Mouse (Mus musculus) erythroid progenitor cell, adult 5-6 weeks (primary cell): Measurements from ENCODE around the gene Fam172a. TPM values are rescaled to one million over a fixed set of nuclear protein-coding genes. Genes with fewer than 3 reads are reported as not detected.

ENCODE experiments used
- ATAC-seq: replicated peaks from 2 replicates; pipeline ENCODE4 v1.8.0; 2016; ENCODE audit warnings: moderate number of reproducible peaks, mild to moderate bottlenecking, moderate TSS enrichment, inconsistent platforms; ENCODE audit not compliant: poor library complexity, low FRiP score, severe bottlenecking
- total RNA-seq, 2 experiments: library from RNA; stranded (forward) in 1 of 2; stranded (reverse) in 1 of 2; fragments of 150-400 nt in 1 of 2; fragments of 186-747, 209-891 nt in 1 of 2; gene quantifications; 2 replicates each; pipeline versions ENCODE4 v1.2.3 to v1.2.4; 2015 to 2017; ENCODE audit warnings: low replicate concordance in 2 of 2

Fam172a gene
- total RNA-seq, 2 experiments from 2014 or later = 8.0 to 26.0 TPM

DNA sequence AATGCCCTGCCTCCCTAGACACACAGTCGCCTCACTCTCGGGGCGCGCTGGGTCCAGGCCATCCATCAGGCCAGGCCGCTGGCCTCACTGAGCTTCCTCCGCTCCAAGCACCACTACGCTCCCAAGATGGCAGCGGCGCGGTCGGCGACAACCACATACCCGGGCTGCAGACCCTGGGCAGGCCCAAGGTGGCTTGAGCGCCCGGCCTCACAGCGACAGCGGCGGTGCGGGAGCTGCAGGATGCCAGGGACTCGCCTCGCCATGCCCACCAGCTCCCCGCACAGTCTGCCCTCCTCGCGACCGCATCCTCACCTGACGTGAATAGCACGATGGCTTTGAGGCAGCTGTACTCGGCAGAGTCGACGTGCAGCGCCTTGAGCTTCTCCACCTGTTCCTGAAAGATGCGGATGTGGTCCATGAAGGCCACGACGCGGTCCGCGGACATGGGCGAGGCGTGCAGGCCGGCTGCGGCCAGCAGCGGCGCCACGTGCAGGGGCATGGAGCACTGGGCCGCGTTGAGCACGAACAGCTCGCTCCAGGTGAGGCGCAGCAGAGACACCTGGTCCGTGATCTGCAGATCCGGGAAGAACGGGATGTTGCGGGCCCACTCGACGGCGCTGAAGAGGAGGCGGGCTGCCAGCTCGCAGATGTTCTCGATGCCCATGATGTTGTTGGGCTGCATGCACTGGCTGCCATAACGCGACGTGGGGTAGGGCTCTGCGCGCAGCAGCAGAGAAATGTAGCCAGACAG, 493.2 kb downstream of the Fam172a start:
- ATAC-seq = no peak

DNA sequence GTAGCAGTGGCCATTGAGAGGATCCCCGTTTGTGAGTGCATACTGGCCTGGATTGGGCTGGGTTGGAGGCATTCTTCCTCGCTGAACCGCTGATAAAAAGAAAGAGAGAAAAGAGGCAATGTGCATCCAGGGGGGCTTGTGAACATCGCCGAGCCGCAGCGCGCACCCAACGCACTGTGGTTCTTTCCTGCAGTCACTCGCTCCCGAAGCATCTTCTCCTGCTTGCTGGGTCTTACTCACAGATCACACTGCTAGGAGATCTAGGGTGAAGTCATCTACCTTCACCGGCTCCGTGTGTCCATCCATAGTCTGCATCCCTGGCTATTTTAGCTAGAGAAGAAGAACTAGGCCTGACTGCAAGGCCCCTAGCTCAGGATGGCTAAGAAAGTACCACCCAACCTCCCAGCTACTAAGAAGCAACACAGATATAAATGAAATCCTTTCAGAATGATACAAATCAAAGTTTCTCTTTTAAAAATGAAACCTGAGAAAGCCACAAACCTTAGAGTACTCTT, 493.8 kb downstream of the Fam172a start:
- no peak for ATAC-seq

DNA sequence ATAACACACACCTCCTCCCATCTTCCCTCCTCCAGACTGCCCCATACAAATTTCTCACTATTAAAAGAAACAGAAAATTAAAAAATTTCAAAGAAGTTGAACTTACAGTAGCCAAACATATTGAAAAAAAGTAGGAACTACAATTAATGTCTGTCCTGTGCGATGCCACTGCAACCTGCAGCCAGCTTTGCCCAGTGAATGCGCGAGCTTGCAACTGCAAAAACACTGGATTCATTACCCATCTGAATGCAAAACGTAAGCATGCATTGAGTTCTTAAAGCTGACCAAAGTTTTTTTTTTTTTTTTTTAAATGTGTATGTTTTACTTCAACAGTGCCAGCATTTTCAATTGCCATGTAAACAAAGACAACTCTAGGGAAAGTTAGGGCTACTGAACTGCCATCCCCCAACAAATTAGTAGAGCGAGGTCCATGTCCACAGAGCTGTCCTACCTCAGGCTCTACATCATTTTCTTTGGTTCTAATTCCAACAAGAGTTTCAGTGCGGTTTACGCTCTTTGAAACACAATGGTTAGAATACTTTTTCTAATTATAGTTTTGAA, 494.5 kb downstream of the Fam172a start:
- no peak for ATAC-seq

- ATAC-seq = no peak
These were observed 495.5 kb downstream of the Fam172a start for GRCm38 (mm10) chr13:78197286-78197818.

GRCm38 (mm10) chr13:78197819-78198390, 496.1 kb downstream of the Fam172a start:
- ATAC-seq = no peak

DNA sequence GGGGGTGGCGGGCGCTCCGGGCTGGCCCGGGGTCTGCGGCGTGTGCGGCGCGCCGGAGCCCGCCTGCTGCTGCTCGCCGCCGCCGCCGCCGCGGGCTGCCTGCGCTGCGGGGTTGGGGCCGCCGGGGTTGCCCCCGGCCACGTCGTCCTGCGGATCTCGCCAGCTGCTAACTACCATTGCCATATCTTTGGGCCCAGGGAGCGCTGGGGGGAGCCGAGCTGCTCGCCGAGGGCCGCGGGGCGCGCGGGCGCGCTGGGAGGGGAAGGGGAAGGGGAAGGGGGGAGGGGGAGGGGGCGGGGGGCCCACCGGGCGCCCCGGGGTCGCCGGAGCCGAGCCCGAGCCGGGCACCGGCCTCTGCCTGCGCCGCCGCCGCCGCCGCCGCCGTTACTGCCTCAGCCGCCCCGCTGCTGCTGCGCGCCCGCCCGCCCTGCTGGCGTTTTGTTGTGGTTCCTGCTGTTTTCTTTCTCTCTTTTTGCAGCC, 496.6 kb downstream of the Fam172a start:
- ATAC-seq = no peak

DNA sequence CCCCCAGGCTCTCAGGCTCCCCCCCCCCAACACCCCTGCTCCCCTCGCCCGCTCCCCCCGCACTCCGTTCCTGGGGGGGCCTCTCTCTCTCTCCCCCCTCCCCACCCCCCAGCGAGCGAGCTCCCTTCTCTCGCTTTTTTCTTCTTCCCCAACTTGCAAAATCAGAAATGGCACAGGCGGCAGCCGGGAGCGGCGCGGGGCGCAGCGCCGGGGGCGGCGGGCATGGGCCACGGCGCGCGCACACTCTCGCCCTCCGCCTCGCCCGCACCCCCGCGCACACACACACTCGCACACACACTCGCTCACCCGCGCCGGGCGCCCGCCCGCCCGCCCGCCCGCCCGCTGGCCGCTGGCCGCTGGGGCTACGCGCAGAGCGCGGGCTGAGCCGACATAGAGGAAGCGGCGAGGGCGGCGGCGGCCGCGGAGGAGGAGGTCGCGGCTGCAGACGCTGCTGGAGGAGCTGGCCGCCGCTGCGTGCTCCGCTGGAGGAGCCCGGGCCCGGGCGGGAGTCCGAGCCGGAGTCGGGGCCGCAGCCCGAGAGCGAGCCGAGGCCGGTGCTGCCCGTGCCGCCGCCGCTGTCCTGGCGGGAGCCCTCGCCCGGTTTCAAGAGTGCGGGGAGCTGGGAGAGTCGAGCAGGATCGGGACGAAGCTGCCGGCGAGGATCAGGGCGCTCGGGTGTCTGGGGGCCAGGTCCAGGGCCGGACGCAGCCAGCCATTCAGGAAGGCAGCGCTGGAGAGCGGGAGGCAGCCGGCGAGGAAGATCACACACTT, 497.2 kb downstream of the Fam172a start:
- no peak for ATAC-seq

GRCm38 (mm10) chr13:78199642-78200160, 497.9 kb downstream of the Fam172a start, which contains the start of gene Nr2f1:
TSS of gene Nr2f1 (minus strand) at chr13:78199757.
- ATAC-seq = no peak

DNA sequence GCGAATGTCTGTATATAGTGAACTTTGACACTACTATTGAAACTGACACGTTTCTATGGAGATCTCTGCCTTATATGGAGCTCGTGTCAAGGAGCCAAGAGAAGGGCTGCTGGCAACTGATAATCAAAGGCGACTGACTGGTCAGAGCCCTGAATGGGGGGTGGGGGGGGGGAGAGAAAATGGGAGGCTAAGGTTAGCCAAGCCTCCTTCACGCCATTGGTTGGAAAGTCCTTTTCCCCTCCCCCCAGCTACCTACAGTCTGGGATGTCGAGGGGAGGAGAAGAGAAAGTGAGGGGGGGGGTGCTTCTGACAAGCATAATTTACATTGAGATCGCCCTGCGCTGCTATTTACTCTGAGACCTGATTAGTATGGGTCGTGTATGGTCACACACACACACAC, 498.6 kb downstream of the Fam172a start:
- ATAC-seq = no peak

DNA sequence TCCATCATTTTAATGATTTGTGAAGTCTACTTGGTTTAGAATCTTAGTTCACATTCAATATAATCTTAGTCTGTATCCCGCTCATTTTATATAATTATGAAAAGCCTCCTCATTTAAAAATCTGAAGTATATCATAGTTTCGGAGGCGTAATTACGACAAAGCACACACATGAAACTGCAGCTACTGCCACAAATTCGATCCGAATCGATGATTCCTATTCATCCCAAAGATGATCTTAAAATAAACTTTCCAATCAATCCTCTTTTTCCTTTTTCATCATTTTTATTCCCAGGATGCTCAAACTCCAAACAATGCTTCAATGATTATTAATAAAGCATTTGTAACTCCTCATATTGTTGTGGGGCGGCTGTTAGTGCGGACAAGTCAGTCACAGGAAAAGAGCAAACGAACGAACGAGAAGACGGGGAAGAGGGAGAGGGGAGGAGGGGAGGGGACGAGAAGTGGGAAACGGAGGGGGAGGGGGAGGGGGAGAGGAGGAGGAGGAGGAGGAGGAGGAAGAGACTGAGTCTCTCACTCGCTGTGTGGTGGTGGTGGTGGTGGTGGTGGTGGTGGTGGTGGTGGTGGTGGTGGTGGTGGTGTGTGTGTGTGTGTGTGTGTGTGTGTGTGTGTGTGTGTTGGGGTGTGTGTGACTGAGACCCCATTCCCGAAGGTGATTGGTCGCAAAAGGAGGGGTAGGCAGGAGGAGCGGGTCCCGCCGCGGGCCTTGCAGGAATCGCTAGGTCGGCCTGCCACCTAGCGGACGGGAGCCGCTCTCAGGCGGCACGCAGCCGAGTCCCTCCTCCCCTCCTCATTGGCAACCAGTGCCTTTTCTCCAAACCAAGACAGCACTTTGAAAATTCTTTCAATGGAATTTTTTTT, 499.4 kb downstream of the Fam172a start:
- no peak for ATAC-seq

DNA sequence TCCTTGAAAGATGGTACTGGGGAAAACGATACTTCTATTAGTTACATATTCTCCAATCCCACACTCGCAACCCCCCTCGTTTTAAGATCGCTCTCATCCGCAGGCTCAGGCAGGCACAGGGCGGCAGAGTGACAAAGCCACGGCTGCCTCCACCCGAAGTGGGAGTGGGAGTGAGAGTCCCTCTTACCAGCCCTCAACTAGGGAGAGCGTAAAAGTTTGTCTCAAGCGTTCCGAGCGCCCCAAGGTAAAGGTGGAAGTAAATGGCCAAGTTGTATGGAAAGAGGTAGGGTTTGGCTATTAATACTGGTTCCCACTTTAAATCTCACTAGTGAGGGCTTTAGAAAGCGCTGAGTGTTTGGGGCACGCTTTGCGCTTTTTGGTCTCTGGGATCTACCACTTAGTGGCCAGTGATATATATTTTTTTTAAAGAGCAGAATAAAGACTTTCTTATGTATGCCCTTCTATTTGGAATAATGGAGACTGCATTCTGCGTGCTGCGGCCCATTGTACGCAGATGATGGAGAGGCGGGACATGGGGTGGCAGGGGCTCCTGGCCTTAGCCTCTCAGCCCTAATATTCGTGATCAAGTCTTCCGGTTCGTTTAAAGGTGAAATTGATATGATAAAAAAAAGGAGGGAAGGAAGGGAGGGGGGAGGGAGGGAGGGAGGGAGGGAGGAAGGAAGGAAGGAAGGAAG, 500.2 kb downstream of the Fam172a start:
- ATAC-seq = no peak

DNA sequence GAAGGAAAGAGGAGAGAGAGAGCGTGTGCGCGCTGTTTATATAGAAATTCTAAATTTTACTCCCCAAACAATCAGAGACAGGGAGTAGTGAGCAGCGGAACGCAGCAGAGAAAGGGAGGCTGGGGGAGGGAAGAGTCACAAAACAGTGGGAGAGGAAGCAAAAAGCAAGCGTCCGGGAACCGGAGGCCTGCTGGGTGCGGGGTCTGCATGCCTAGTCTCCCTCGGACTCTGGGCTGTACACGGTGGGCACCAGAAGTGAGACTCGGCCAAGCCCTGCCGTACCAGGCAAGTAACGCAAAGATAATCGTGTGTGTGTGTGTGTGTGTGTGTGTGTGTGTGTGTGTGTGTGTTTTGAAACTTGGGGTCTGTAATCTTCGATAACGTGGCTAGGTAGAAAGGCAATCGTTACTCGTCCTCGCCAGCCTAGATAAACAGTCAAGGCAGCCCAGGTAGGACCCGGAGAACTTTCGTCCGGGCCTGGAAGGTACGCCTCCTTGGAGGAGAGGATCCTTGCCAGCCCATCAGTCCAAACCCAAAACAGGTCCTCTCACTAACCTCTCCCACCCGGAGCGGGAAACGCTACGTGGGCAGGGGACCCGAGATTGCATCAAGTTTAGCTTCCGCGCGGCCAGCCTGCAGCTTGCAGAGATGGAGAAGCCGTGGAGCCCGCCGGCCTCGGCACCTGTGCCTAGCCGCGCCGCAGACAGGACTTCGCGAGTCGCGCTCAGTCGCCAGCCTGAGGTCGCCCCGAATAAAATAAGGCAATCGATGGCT, 500.9 kb downstream of the Fam172a start:
- no peak for ATAC-seq

DNA sequence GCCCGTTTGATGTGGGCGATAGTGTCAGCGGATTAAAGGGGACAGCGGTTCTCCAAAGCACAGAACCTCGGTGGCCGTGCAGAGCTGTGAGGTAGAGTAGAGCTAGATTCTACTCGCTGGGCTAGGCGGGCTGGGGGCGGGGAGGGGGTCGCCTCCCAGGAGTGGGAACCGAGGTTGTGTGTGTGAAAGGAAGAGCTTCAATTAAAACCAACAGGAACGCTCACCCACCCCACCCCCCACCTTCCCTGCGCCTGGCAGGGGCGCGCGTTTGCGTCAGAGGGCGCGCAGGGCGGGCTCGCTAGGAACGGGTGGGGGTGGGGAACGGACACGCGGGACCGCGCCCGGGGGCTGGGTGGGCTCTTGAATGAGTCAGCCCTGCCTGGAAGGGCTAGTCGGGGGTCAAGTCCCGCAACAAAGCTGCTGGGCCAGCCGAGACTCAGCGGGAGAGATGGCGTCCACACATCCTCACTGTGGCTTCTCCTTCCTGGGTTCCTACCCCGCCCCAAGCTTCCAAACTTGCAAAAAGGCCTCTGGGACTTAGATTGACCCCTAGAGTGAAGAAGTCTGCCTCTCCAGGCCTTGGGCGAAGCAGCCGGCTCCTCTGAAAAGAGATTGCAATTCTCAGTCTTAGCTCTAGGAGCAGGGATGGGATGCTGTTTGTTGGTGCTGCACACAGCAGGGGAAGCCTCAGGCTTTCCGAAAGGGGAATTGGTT, 501.7 kb downstream of the Fam172a start:
- no peak for ATAC-seq

- no peak for ATAC-seq
These were observed 503.6 kb downstream of the Fam172a start for GRCm38 (mm10) chr13:78205426-78205825.

DNA sequence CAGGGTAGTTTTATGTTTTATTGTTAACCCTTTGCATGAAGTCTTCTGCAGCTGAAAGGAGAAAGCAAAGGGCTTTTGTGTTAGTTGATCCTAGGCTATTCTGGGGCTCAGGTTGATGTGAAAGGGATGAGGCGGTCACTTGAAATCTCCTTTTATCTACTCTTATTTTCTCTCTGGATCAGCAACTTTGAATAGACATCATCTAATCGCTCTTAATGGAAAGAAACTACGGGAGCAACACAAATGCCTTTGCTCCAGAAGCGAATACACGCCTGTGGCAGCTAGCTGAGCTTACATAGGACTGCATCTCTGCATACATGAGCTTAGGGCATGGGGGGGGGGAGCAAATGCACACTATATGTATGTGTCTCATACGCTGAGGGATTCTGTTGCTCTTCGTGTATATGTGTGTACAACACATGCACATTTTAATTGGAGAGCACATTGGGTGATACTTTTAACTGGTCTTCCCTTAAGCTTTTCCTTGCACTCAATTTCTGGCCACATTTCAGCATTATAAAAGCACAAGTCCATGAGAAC, 505.1 kb downstream of the Fam172a start:
- no peak for ATAC-seq

- ATAC-seq = no peak
These were observed 506.2 kb downstream of the Fam172a start for GRCm38 (mm10) chr13:78207796-78208645.
